Comparison of ENCODE assay signal across 8 mouse cellular contexts in genomic region chr4:125059025-125059424, GRCm38 (mm10). TPM values are rescaled to one million over a fixed set of nuclear protein-coding genes. Genes with fewer than 3 reads are reported as not detected.
DNase-seq lines count a peak whose midpoint lies in the region; ATAC-seq and TF ChIP-seq lines count a peak whose summit lies in the region.

No protein-coding gene starts in this region.

- peaks cover 11% of the 10 kb centered on the region for H3K4me1 ChIP-seq in embryonic facial prominence, embryonic 14.5 days (ENCODE audit: control insufficient read depth, insufficient read depth, low read length)
- peaks cover 24% of the 10 kb centered on the region for H3K4me1 ChIP-seq in heart, embryonic 13.5 days
- H3K4me1 ChIP-seq in kidney, postnatal 0 days (replicated peaks; ENCODE audit: insufficient read depth, low read length) = no peaks in the 10 kb centered on the region
- peaks cover 3% of the 10 kb centered on the region; the same call in 1 of the 2 replicates for H3K4me1 ChIP-seq in liver, embryonic 11.5 days (replicated peaks; ENCODE audit: control insufficient read depth, insufficient read depth, low read length)
- no peaks in the 10 kb centered on the region for H3K4me1 ChIP-seq in stomach, embryonic 14.5 days (ENCODE audit: control insufficient read depth, insufficient read depth, low read length)

- peak overlapping the region; percentile 18; the same call in 1 of the 2 replicates for H3K4me3 ChIP-seq in embryonic facial prominence, embryonic 14.5 days (ENCODE audit: low read depth, low read length)
- H3K4me3 ChIP-seq in heart, embryonic 13.5 days = peak overlapping the region; percentile 32
- H3K4me3 ChIP-seq in kidney, postnatal 0 days (replicated peaks; ENCODE audit: low read depth, low read length) = no peak overlapping the region
- H3K4me3 ChIP-seq in liver, embryonic 11.5 days (ENCODE audit: low read depth, low read length) = no peak overlapping the region
- H3K4me3 ChIP-seq in stomach, embryonic 14.5 days (ENCODE audit: low read depth, low read length) = no peak overlapping the region

- peak; percentile 88 for ATAC-seq in embryonic facial prominence, embryonic 14.5 days (ENCODE audit: low read depth)
- ATAC-seq in heart, embryonic 13.5 days (ENCODE audit: extremely low read depth, insufficient number of reproducible peaks, low FRiP score, low TSS enrichment) = no peak; the same call in 1 of the 2 replicates
- ATAC-seq in kidney, postnatal 0 days (replicated peaks; ENCODE audit: low FRiP score, low read depth) = peak; percentile 78; the same call in 1 of the 2 replicates
- peak; percentile 71 for ATAC-seq in liver, embryonic 11.5 days (replicated peaks; ENCODE audit: low FRiP score)
- ATAC-seq in monocyte, adult 5-6 weeks (replicated peaks; ENCODE audit: insufficient number of reproducible peaks, low FRiP score, low TSS enrichment, poor library complexity, severe bottlenecking) = 0 out of 2 replicates have a peak, but pooled peaks have one; percentile 40
- ATAC-seq in stomach, embryonic 14.5 days (ENCODE audit: insufficient number of reproducible peaks, insufficient read depth, low FRiP score, low read depth) = peak; percentile 84; the same call in 1 of the 2 replicates

- H3K27ac ChIP-seq in embryonic facial prominence, embryonic 14.5 days (replicated peaks; ENCODE audit: low read depth, low read length) = no peak overlapping the region
- no peak overlapping the region for H3K27ac ChIP-seq in heart, embryonic 13.5 days (replicated peaks)
- no peak overlapping the region for H3K27ac ChIP-seq in kidney, postnatal 0 days
- H3K27ac ChIP-seq in liver, embryonic 11.5 days (ENCODE audit: low read depth, low read length) = no peak overlapping the region
- no peak overlapping the region for H3K27ac ChIP-seq in stomach, embryonic 14.5 days (ENCODE audit: low read length)

- DNase-seq in urinary bladder, postnatal 14 days (ENCODE audit: low spot score) = peak; percentile 52
- no peak for DNase-seq in urinary bladder, postnatal 10 days (ENCODE audit: low spot score)
- peak; percentile 83 for DNase-seq in embryonic facial prominence, embryonic 14.5 days (ENCODE audit: low spot score)
- peak; percentile 86 for DNase-seq in kidney, postnatal 0 days (ENCODE audit: low spot score)
- DNase-seq in liver, embryonic 11.5 days (ENCODE audit: low spot score) = peak; percentile 48

- H3K4me2 ChIP-seq in embryonic facial prominence, embryonic 14.5 days (ENCODE audit: low read depth, low read length) = peak overlapping the region; percentile 48
- H3K4me2 ChIP-seq in heart, embryonic 13.5 days = peak overlapping the region; percentile 63
- peak overlapping the region; percentile 30; the same call in 1 of the 2 replicates for H3K4me2 ChIP-seq in kidney, postnatal 0 days (ENCODE audit: low read length)
- peak overlapping the region; percentile 47 for H3K4me2 ChIP-seq in liver, embryonic 11.5 days
- peak overlapping the region; percentile 37; the same call in 1 of the 2 replicates for H3K4me2 ChIP-seq in stomach, embryonic 14.5 days (replicated peaks; ENCODE audit: low read depth, low read length)

- no peak overlapping the region for H3K9ac ChIP-seq in embryonic facial prominence, embryonic 14.5 days (ENCODE audit: low read depth, low read length)
- peak overlapping the region; percentile 55 for H3K9ac ChIP-seq in heart, embryonic 13.5 days
- no peak overlapping the region for H3K9ac ChIP-seq in kidney, postnatal 0 days (ENCODE audit: low read depth, low read length)
- no peak overlapping the region for H3K9ac ChIP-seq in liver, embryonic 11.5 days (ENCODE audit: low read depth, low read length)
- H3K9ac ChIP-seq in stomach, embryonic 14.5 days (replicated peaks; ENCODE audit: low read depth, low read length) = 0 out of 2 replicates have a peak overlapping the region, but pooled peaks have one; percentile 21

- 4% methylated on average over 8 of the region's 8 CpGs for WGBS in embryonic facial prominence, embryonic 14.5 days
- WGBS in heart, embryonic 13.5 days = 2% methylated on average over 8 of the region's 8 CpGs
- WGBS in kidney, postnatal 0 days = 1% methylated on average over 8 of the region's 8 CpGs
- WGBS in liver, embryonic 11.5 days = 7% methylated on average over 8 of the region's 8 CpGs
- 4% methylated on average over 8 of the region's 8 CpGs for WGBS in stomach, embryonic 14.5 days

- peak; percentile 87 for TF ChIP-seq CTCF in kidney, postnatal 0 days (IDR thresholded peaks at IDR 0.05; ENCODE audit: low read depth)

- no peaks in the 10 kb centered on the region for H3K27me3 ChIP-seq in embryonic facial prominence, embryonic 14.5 days (replicated peaks; ENCODE audit: control insufficient read depth, insufficient read depth, low read length)
- H3K27me3 ChIP-seq in heart, embryonic 13.5 days (replicated peaks) = no peaks in the 10 kb centered on the region
- H3K27me3 ChIP-seq in kidney, postnatal 0 days (ENCODE audit: insufficient read depth, low read length) = no peaks in the 10 kb centered on the region
- H3K27me3 ChIP-seq in liver, embryonic 11.5 days (replicated peaks; ENCODE audit: control insufficient read depth, insufficient read depth, low read length) = no peaks in the 10 kb centered on the region
- H3K27me3 ChIP-seq in stomach, embryonic 14.5 days (ENCODE audit: control insufficient read depth, insufficient read depth, low read length) = no peaks in the 10 kb centered on the region

- peaks cover 21% of the 10 kb centered on the region for H3K36me3 ChIP-seq in embryonic facial prominence, embryonic 14.5 days (ENCODE audit: control insufficient read depth, insufficient read depth, low read length)
- peaks cover 25% of the 10 kb centered on the region for H3K36me3 ChIP-seq in heart, embryonic 13.5 days
- peaks cover 18% of the 10 kb centered on the region for H3K36me3 ChIP-seq in kidney, postnatal 0 days (ENCODE audit: insufficient read depth, low read length)
- peaks cover 18% of the 10 kb centered on the region for H3K36me3 ChIP-seq in liver, embryonic 11.5 days (ENCODE audit: control insufficient read depth, insufficient read depth, low read length)
- H3K36me3 ChIP-seq in stomach, embryonic 14.5 days (ENCODE audit: control insufficient read depth, insufficient read depth, low read length) = peaks cover 22% of the 10 kb centered on the region

- no peaks in the 10 kb centered on the region for H3K9me3 ChIP-seq in embryonic facial prominence, embryonic 14.5 days (ENCODE audit: control insufficient read depth, low read length)
- no peaks in the 10 kb centered on the region for H3K9me3 ChIP-seq in heart, embryonic 13.5 days
- no peaks in the 10 kb centered on the region for H3K9me3 ChIP-seq in kidney, postnatal 0 days (replicated peaks; ENCODE audit: low read length)
- no peaks in the 10 kb centered on the region for H3K9me3 ChIP-seq in liver, embryonic 11.5 days (ENCODE audit: control insufficient read depth, low read length)
- no peaks in the 10 kb centered on the region for H3K9me3 ChIP-seq in stomach, embryonic 14.5 days (ENCODE audit: control insufficient read depth, low read depth, low read length)

RNA-seq across cellular contexts. Expression of gene Dnali1, which starts 6.5 kb away (rescaled TPM):
- polyA plus RNA-seq in embryonic facial prominence, embryonic 14.5 days (2014; fragmentation: Nextera tagmentation; extraction: Ambion mirVana) = 0.71 and 4.3 TPM in 2 replicates
- 0.11 and 0.13 TPM in 2 replicates for polyA plus RNA-seq in heart, embryonic 13.5 days (2015; fragmentation: Nextera tagmentation; extraction: Ambion mirVana)
- polyA plus RNA-seq in kidney, postnatal 0 days (2015; fragmentation: Nextera tagmentation; extraction: Ambion mirVana) = 0.05 and 0.14 TPM in 2 replicates
- 0.07 and 0.19 TPM in 2 replicates for polyA plus RNA-seq in liver, embryonic 11.5 days (2014; fragmentation: Nextera tagmentation; extraction: Ambion mirVana)
- 0.43 TPM in 1 of 3 replicates, not detected in the others for total RNA-seq in monocyte, adult 5-6 weeks (2017)
- 0.11 and 0.22 TPM in 2 replicates for polyA plus RNA-seq in stomach, embryonic 14.5 days (2014; fragmentation: Nextera tagmentation; extraction: Ambion mirVana)

RNA-seq across cellular contexts. Expression of gene Snip1, which starts 7.4 kb away (rescaled TPM):
- 26.2 and 29.9 TPM in 2 replicates for polyA plus RNA-seq in embryonic facial prominence, embryonic 14.5 days (2014; fragmentation: Nextera tagmentation; extraction: Ambion mirVana)
- polyA plus RNA-seq in heart, embryonic 13.5 days (2015; fragmentation: Nextera tagmentation; extraction: Ambion mirVana) = 14.0 and 18.8 TPM in 2 replicates
- polyA plus RNA-seq in kidney, postnatal 0 days (2015; fragmentation: Nextera tagmentation; extraction: Ambion mirVana) = 25.2 and 26.0 TPM in 2 replicates
- polyA plus RNA-seq in liver, embryonic 11.5 days (2014; fragmentation: Nextera tagmentation; extraction: Ambion mirVana) = 26.7 and 31.3 TPM in 2 replicates
- 26.6 to 40.5 TPM (median 35.0 TPM) in 3 replicates for total RNA-seq in monocyte, adult 5-6 weeks (2017)
- 27.7 and 30.1 TPM in 2 replicates for polyA plus RNA-seq in stomach, embryonic 14.5 days (2014; fragmentation: Nextera tagmentation; extraction: Ambion mirVana)

RNA-seq across cellular contexts. Expression of gene Meaf6, which starts 25.9 kb away (rescaled TPM):
- 53.5 and 56.4 TPM in 2 replicates for polyA plus RNA-seq in embryonic facial prominence, embryonic 14.5 days (2014; fragmentation: Nextera tagmentation; extraction: Ambion mirVana)
- 42.6 and 43.3 TPM in 2 replicates for polyA plus RNA-seq in heart, embryonic 13.5 days (2015; fragmentation: Nextera tagmentation; extraction: Ambion mirVana)
- polyA plus RNA-seq in kidney, postnatal 0 days (2015; fragmentation: Nextera tagmentation; extraction: Ambion mirVana) = 49.5 and 50.8 TPM in 2 replicates
- polyA plus RNA-seq in liver, embryonic 11.5 days (2014; fragmentation: Nextera tagmentation; extraction: Ambion mirVana) = 53.6 and 54.2 TPM in 2 replicates
- 17.3 to 37.0 TPM (median 34.6 TPM) in 3 replicates for total RNA-seq in monocyte, adult 5-6 weeks (2017)
- polyA plus RNA-seq in stomach, embryonic 14.5 days (2014; fragmentation: Nextera tagmentation; extraction: Ambion mirVana) = 69.2 and 71.1 TPM in 2 replicates

RNA-seq across cellular contexts. Expression of gene Gnl2, which starts 42.6 kb away (rescaled TPM):
- polyA plus RNA-seq in embryonic facial prominence, embryonic 14.5 days (2014; fragmentation: Nextera tagmentation; extraction: Ambion mirVana) = 72.5 and 81.2 TPM in 2 replicates
- polyA plus RNA-seq in heart, embryonic 13.5 days (2015; fragmentation: Nextera tagmentation; extraction: Ambion mirVana) = 54.8 and 56.4 TPM in 2 replicates
- polyA plus RNA-seq in kidney, postnatal 0 days (2015; fragmentation: Nextera tagmentation; extraction: Ambion mirVana) = 63.7 and 66.1 TPM in 2 replicates
- 106 and 107 TPM in 2 replicates for polyA plus RNA-seq in liver, embryonic 11.5 days (2014; fragmentation: Nextera tagmentation; extraction: Ambion mirVana)
- 115 to 144 TPM (median 122 TPM) in 3 replicates for total RNA-seq in monocyte, adult 5-6 weeks (2017)
- polyA plus RNA-seq in stomach, embryonic 14.5 days (2014; fragmentation: Nextera tagmentation; extraction: Ambion mirVana) = 84.6 and 86.0 TPM in 2 replicates

Comparison
In these comparisons a context has a peak if more than half of its experiments do, and no peak if none do; other contexts are left out.
1. H3K4me3 ChIP-seq: peak in embryonic facial prominence, embryonic 14.5 days (single experiment) and heart, embryonic 13.5 days (single experiment); none in kidney, postnatal 0 days (single experiment), liver, embryonic 11.5 days (single experiment) and stomach, embryonic 14.5 days (single experiment).
2. H3K9ac ChIP-seq: peak in heart, embryonic 13.5 days (single experiment) and stomach, embryonic 14.5 days (single experiment); none in embryonic facial prominence, embryonic 14.5 days (single experiment), kidney, postnatal 0 days (single experiment) and liver, embryonic 11.5 days (single experiment).
3. Peak in every context shown above with its lines, with median percentiles within 50 percentile points of each other: H3K4me2 ChIP-seq.